Mouse (Mus musculus): ENCODE data around the gene Zcchc2.
A peak's percentile ranks its signal among the peaks of the same experiment; 100 is the strongest.

Zcchc2 gene

DNA sequence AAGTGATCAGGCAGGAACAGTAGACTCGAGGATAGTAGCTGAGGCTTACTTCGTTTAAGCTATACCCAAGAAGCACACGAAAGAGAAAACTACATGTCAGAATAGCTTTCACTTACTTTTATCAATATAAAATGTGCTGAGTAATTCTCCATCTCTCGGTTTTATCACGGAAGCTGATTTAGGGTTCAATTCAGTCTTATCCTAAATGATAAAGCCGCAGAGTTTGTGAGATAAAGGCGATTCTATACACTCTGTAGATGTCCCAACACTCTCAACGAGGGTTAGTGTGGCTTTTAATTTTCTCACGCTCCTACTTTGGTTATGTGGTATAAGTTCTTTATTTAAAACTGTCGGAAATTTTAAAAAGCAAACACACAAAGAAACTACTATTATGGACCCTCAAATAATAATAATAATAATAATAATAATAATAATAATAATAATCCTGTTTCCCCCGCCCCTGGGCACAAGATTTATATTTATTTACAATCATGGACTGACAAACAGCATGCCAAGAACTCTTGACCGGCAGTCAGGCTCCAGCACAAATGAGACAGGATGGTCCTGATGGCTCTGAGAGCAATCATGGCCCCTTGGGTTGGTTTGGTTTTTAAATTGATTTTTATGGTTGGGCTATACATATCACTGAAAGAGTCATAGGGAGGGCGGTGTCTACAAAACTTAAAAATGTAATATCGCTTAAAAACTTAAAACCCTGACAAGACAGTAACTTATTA lies 1.1 kb upstream of the Zcchc2 start:
- no peak for DNase-seq

DNA sequence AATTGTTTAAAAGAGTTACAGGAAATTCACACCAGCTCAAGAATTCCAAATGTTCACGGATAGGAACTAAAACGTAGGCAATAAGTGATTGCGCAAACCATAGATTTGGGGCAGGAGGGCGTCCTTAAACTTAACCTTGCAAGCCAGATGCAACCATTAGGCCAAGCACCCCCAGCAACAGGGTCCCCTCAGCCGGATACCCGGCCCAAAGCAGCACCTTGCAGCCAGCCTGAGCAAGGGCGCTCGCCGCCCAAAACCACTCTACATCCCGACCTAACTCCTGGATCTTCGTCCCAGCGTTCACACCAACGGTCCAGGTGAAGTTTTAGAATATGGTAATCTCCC lies 594 bp upstream of the Zcchc2 start:
- DNase-seq = no peak

DNA sequence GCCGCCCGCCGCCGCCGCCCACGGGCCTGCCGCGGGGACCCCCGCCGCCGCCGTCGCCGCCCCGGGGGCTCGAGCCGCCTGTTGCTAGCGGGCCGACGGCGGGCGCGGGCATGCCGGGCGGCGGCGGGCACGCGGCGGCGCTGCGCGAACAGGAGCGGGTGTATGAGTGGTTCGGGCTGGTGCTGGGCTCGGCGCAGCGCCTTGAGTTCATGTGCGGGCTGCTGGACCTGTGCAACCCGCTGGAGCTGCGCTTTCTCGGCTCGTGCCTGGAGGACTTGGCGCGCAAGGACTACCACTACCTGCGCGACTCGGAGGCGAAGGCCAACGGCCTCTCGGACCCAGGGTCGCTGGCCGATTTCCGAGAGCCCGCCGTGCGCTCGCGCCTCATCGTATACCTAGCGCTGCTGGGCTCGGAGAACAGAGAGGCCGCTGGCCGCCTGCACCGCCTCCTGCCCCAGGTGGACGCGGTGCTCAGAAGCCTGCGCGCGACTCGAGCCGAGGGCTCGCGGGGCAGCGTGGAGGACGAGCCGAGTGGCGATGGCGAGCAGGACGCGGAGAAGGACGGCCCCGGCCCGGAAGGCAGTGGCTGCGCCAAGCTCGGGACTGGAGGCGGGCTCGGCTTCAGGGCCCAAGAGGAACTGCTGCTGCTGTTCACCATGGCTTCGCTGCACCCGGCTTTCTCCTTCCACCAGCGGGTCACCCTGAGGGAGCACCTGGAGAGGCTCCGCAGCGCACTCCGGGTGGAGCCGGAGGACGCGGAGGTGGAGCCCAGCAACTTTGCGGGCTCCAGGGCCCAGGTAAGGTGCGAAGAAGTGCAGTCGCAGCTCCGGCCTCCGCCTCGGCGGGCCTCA lies 930 bp downstream of the Zcchc2 start:
- peak; percentile 68 to 75 for DNase-seq

DNA sequence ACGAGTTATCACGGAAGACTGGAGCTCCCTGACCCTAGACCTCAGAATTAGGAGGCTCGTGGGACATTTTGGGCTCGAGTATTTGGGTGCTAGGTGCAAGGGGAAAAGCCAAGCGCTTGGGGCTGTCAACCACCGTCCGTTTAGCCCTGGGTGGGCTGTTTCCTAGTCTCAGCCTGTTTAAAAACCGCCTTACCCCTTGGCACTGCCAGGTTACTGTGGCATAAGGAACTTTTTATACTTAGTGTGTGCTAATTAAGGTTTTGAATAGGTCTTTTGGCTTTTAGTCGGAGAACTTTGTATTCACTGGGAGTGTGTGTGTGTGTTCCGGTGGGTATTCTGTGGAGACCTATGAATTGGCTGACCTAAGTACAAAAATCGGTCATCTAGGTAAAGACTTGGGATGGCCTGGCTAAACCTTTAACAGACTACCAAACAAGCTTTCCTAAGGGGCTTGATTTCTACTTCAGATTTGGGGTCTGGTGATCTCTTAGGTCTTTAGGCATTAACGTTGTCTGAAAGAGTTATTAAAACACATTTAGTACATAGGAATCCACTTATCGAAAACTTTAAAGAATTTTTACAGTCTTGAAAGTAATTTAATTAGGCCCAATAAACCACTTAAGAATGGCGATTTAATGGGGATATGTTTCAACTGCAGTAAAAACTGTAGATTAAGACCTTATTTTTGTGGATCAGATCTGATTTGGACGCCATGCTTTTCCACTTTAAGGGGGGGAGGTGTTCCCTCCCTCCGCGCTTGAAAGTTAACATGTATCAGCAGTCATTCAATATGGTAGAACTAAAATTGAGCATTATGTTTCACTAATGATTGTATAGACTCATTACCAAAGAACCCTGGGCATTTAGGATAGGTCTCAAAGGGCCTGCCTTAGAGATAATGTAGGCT lies 2.0 kb downstream of the Zcchc2 start:
- no peak for DNase-seq

DNA sequence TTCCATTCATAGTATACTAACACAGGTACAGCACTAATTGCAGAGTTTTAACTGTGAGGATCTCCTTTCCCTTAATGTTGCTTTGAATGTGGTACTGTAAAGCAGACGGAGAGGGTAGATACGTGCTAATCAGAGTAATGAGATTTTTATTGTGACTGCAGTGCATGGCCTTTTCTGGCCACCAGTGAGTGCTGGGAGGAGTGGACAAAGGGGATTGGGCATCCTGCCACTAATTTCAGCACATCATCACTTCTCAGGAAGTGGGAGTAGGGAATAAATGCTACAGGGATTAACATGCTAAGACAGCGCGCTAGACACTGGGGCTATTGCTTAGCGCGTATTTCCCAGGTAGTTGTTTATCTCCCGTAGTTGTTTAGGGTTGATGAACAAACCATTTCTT lies 3.0 kb downstream of the Zcchc2 start:
- no peak for DNase-seq

DNA sequence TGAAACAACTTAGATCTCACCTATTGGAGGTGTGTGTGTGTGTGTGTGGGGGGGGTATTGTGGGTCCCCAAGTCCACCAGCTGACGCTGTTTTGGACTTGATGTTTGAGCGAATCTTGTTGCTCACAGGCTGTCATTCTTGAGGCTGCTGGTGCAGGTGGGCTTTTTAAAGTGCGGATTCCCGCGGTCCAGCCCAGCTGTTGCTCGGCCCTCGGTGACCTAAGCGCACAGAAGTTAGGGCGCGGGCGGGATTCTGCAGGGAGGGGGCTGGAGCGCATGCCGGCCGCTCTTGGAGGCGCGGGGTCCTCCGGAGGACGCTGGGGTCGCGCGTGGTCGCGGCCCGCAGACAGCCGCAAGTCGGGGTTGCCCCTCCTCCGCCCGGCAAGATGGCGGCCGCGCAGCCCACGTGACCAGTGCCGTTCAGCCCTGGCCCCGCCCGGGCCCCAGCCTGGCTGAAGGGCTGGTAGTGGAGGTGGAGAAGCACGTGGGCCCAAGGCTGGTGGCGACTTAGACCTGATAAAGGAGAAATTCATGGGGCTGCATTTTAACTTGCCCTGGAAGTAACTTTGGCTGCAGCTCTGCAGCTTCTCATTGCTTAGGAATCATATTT lies 3.5 kb downstream of the Zcchc2 start:
- DNase-seq = peak; percentile 78 to 86

DNA sequence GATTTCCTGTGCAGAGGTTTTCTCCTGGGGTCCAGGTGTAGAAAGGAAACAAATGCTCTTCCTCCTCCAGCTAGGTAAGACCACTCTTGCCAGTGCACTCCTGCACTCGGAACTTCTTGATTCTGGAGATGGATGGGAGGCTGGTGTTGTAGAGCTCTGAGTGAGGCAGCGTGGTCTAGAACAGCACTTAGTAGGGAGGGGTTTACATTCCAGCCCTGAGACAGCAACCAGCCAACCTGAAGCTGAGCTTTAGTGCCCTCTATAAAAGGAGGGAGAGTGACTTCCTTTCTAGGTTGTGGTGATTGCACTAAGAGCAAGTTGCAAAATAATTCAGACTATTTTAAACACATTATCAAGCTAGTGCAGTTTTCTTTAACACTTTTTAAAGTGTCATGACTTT lies 5.8 kb downstream of the Zcchc2 start:
- no peak for DNase-seq

DNA sequence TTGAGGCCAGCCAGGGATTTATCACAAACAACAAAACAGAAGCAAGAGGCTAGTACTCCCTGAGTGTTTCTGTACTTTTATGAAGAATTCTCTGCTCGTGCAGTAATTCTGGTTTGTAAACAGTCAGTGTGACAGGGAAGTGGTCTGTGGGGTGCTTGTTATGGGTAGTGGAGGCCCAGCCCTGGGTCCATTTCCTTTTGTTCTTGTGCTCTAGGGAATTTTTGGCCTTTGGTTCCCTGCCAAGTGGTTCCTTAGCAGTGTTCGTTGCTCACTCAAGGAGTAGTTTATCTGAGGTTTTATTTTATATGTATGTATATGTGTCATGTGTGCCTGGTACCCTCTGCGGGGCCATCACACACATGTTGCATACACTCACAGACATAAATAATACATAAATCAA lies 7.1 kb downstream of the Zcchc2 start:
- no peak for DNase-seq

DNA sequence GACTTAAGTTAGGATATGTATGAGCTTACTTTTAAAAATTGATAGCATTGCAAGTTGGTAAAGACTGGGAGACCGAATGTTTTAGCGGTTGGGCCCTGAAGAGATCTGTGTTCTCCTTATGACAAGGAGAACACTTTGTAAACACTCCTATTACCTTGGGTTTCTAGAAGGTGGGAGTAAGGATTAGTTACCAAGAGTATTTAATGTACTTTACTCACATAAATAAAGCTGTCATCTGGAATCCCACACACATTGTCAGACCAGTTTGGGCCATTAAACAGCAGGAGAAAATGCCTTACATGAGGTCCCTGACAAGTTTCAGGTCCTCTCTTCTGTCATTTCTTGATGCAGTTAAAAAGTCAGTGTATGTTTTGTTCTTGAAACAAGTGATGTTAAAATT lies 9.6 kb downstream of the Zcchc2 start:
- no peak for DNase-seq

DNA sequence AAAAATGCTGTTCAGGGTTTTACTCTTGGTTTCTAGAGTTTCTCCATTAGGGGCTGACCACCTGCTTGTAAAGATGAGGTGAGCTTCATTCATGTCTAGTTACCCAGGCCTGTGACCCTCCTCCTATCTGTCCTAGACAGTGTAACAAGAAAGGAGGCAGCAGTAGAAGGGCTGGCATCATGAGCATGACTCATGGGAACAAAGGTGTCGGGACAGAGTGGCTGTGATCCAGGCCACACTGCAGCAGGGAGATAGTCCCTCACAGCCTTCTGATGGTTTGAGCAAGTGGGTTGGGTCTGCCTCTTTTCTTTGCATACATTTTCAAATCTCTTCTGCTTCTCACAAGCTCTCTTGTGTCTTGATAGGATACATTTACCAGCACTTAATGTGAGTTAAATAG lies 17.4 kb downstream of the Zcchc2 start:
- DNase-seq = no peak

DNA sequence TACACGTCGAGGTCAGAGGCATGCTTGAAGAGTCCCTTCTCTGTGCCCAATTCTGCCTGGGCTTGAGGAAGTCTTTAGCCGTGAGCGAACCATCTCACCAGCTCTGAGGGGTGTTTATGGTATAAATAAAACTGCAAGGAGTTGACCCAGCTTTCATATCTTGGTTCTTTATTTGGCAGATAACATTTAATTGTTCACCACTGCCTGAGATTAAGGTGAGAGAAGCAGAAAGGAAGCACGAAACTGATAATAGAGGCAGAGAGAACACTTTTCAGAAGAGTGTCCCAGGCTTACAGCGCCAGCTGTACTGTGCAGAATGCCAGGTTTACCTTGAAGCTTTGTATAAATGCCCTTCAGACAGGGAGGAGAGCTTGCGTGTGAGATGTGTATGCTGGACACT lies 20.9 kb downstream of the Zcchc2 start:
- DNase-seq = no peak

DNA sequence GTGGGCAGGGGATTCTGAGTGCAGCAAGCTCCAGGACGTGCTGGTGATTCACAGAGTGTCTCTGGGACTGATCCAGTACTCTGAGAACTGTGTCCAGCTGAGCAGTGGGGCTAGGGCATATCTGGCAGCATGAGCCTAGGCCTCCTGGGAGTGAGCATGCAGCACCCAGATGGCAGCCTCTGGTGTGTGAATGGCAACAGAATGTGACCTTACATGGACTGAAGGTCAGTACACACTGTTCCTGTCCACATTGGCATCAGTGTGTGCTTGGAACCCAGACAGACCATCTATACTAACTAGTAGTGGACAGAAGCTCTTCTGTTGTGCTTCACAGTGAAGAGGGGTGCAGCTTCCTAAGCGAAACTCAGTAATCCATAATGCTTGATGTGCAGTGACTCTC lies 23.6 kb downstream of the Zcchc2 start:
- DNase-seq = no peak

DNA sequence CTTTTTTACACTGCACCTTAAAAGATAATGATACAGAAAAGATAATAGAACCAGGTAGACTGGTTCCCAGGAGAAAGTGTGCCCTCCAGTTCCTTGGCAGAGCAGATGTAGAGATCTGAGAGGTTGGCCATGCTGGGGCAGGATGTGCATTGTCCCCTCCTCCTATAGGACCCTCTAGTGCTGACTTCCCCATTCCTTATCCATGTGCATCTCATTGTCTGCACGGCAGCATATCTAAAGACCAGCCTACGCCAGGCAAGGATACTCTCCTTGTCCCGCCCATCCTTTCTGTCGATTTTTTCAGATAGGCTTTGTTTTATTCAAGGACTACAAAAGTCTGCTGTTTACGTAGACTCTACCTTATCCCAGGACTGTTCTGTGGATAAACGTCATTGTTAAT lies 26.1 kb downstream of the Zcchc2 start:
- DNase-seq = no peak

DNA sequence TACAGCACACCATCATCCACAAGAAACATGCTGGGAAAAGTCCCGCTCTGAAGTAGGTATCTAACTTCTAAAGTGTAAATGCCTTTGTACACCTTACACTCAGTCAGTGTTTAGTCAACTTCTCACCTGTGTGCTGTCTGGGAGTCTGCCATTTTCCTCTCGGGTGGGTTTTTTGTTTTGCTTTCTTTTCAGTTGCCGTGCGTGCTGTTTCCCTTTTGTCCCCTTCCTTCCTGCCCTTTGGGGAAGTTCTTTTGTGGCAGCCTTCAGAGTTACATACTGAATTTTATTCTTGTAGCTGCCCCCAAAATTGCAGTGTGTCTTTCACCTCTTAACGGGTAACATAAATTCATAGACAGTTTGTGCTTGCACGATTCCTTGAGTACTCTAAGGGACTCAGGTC lies 29.6 kb downstream of the Zcchc2 start:
- no peak for DNase-seq

DNA sequence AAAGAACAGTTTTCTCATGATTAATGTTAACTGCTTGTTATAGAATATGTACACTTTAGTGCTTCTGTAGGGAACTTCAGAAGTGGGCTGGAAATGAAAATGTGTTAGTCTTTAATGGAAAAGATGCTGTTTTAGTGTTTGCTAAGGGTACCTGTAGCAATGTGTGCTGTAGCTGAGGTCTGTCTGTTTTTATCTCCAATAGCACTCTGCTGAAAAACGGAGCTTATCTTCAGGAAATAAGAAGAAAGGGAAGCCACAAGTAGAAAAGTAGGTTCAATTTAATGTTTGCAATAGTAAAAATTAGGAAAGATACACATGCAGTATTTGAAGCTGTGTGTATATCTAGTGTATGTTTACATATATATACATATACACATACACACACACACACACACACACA lies 32.8 kb downstream of the Zcchc2 start:
- no peak for DNase-seq

DNA sequence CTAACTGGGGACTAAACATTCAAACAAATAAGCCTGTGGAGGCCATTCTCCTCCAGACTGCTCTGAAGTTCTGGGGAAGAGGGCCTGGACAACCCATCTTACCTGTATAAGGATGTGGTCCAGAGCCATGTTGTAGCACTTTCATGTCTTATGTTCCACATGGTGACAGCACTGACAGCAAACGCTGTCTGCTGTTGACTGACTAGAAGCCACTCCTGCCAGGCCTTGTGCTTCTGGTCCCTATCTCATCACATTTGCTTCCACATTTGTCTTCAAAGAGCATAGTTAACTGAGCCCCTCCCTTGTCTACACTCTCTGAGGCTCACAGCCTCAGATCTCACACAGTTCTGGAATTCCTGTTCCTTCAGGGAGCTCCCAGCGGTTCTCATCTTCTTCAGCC lies 34.0 kb downstream of the Zcchc2 start:
- no peak for DNase-seq

DNA sequence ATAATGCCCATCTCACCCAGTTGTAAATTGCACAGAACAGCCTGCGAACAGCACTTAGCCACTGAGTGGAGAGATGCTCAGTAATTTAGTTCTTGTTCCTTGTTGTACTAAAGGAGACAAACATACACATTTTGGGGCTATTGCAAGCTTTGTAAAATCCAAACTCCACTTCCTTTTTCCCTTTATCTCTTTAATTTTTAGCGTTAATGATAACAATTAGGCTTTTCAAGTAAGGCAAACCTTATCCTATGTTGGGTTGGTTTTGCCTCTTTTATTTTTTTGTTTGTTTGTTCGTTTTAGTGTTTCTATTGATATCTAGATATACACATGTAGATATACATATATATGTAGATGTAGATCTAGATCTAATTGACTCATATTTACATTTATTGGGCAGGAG lies 34.6 kb downstream of the Zcchc2 start:
- no peak for DNase-seq

DNA sequence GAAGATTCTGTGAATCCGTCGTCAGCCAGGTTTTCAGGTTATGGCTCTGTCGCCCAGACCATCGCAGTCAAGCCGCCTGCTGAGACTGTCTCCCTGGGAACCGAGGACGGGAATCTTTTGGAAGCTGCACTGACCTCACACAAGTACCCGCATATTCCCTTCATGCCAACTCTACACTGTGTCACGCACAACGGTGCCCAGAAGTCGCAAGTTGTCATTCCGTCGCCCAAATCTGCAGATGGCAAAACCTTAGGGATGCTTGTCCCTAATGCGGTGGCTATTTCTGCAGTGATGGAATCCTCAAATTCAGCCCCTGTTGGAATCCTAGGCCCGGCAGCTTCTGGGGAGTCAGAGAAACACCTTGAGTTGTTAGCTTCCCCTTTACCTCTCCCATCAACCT lies 39.6 kb downstream of the Zcchc2 start:
- no peak for DNase-seq

DNA sequence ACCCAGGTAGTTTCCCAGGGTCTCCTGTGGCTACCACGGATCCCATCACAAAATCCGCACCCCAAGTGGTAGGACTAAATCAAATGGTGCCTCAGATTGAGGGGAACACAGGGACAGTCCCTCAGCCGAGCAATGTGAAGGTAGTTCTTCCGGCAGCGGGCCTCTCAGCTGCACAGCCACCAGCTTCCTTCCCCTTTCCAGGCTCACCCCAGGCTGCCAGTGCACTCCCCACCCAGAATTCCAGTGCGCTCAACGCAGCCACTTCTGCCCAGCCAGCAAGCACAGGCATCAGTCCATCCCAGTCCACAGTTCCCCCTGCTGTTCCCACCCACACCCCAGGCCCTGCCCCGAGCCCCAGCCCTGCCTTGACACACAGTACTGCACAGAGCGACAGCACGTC lies 40.1 kb downstream of the Zcchc2 start:
- DNase-seq = peak; percentile 42 to 47

DNA sequence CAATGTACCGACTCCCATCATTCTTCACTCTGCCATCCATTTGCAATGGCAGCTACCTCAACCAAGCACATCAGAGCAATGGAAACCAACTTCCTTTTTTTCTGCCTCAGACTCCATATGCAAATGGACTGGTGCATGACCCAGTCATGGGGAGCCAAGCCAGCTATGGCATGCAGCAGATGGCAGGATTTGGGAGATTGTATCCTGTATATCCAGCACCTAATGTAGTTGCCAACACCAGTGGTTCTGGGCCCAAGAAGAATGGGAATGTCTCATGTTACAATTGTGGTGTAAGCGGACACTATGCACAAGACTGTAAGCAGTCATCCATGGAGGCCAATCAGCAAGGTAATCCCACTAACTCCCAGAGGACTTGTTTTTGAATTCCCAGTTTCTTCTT lies 40.7 kb downstream of the Zcchc2 start:
- no peak for DNase-seq

DNA sequence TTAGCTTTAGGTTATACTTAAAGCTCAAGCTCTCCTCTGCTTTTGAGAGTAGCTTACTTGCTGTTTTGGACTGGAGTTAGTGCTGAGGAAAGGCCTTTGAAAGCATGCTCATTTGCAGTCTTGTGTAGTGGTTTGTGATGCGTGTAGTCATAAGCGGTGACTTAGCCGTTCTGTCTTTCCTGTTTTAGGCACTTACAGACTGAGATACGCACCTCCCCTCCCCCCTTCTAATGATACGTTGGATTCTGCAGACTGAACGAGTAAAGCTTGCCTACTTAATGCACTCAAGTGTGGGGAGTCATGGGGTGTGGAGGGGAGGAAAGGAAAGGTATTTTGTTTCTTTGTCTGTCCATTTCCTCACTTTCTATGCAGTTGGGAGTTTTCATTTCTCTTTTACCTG lies 41.7 kb downstream of the Zcchc2 start:
- no peak for DNase-seq

DNA sequence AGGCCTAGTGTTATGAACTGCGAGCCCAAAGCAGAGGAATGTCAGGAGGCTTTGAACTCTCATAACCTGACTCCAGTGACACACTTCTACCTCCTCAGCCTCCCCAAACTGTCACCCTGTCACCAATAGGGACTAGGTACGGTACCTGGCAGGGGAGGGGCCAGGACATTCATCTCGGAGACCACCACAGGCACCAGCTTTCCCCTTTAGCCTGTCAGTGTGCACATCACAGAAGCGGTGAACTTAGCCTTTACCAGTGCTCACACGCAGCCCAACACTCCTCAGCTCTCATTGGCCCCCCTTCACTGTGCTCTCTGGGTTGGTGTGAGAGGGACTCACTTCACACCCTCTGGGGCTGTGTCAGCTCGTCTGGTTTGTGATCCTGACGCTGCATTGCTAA lies 44.6 kb downstream of the Zcchc2 start:
- DNase-seq = no peak
